Mouse (Mus musculus) retina, embryonic 14.5 days (tissue): ENCODE data around the gene Gm43738.
"Not testable (repeated sequence)": the region's sequence is repeated elsewhere in the genome, so short reads cannot be mapped to it uniquely, and the experiment has no call there.

Experiments
- DNase-seq: peaks from one replicate; pipeline ENCODE4 v3.0.0-alpha.2; 2015; ENCODE audit warnings: low spot score

Gm43738 gene

DNA sequence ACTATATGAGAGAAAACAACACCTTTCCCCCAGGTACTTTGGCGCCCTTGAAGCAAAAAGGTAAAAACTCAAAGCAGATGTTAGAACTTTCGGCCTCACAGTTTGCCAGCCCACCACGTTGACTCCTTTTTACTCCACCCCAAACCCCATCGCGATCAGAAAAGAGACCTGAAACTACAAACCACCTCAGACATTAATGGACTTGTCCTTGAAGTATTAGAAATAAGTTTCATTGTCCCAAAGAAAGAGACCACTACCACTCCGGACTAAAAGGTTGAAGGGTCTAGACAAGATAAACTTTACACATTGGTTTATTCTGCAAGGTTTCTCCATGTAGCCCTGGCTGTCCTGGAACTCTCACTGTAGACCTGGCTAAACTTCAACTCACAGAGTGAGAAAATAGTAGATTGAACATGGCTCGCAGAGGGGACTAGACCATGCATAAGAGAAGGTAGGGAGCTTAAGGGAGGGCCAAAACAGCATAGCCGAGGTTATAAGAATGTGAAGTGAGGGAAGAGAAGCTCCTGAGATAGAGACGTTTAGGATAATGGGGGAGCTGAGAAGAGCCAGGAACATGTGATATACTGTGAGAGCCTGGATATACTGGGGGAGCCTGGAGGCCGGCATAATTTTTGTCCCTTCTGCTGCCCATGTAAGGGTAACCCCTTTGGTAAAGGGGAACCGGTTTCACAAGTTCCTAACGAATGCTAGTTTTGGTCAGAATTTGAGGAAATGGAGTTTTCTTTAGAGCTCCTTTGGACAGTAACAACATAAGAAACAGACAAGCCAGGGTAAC, 1.8 kb upstream of the Gm43738 start:
- DNase-seq = no peak

DNA sequence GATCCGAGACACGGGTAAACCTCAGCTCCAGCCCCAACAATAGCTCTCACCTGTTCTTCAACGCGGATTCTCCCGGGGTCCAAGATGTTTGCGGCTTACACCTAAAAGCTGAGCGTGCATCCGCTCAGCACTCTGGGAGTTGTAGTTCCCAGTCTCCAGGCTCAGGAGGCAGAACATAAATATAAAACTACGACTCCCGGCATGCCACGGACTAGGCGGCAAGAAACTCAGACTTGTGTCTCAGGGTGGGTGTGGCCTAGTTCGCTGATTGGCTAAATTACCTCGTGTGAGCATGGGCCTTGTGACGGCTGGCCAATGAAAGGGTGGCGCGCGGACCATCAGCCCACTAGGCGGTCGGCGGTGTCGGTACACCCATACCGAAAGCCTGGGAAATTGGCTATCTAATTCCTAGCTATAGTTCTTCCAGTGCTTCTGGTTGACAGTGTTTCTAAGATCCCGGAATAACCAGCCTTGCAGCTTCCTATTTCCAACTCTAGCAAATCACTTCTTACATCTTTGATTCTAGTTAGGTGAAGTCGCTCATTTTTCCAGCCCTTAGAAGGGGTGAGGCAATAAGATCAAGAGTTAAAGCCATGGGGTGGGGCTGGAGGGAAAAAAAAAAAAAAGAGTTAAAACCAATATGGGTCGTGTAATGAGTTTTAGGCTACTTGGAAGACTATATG, 1.1 kb upstream of the Gm43738 start, which contains the start of gene Fdps:
Gene Fdps (minus strand): TSS at position 148 of the 683 bp plus-strand sequence.
- DNase-seq = peak; percentile 99

- DNase-seq = no peak
These were observed 536 bp upstream of the Gm43738 start for GRCm38 (mm10) chr3:89101459-89101811.

DNA sequence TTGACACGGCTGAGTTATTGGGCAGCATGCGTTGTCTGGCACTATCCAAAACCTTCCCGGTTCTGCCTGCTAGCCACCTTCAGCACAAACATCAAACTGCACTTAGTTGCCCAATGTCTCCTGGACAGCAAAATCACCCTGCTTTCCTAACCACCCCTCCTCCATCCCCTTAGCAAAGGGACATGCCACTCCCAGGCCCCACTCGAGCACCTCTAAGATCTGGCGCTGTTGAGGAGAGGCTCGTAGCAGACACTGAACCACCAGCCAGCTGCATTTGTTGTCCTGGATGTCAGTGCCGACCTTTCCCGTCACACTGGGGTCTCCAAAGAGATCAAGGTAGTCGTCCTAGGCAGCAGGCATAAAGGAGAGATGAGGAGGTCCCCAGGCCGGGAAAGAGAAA, 6.9 kb downstream of the Gm43738 start:
- DNase-seq = no peak

GRCm38 (mm10) chr3:89093175-89093574, 7.7 kb downstream of the Gm43738 start, which contains the start of gene Rusc1:
Gene Rusc1, minus strand, starts transcription at chr3:89093311.
- peak; percentile 78 for DNase-seq

GRCm38 (mm10) chr3:89092509-89093090, 8.3 kb downstream of the Gm43738 start:
- no peak for DNase-seq

GRCm38 (mm10) chr3:89091811-89092508, 8.9 kb downstream of the Gm43738 start:
- no peak for DNase-seq

DNA sequence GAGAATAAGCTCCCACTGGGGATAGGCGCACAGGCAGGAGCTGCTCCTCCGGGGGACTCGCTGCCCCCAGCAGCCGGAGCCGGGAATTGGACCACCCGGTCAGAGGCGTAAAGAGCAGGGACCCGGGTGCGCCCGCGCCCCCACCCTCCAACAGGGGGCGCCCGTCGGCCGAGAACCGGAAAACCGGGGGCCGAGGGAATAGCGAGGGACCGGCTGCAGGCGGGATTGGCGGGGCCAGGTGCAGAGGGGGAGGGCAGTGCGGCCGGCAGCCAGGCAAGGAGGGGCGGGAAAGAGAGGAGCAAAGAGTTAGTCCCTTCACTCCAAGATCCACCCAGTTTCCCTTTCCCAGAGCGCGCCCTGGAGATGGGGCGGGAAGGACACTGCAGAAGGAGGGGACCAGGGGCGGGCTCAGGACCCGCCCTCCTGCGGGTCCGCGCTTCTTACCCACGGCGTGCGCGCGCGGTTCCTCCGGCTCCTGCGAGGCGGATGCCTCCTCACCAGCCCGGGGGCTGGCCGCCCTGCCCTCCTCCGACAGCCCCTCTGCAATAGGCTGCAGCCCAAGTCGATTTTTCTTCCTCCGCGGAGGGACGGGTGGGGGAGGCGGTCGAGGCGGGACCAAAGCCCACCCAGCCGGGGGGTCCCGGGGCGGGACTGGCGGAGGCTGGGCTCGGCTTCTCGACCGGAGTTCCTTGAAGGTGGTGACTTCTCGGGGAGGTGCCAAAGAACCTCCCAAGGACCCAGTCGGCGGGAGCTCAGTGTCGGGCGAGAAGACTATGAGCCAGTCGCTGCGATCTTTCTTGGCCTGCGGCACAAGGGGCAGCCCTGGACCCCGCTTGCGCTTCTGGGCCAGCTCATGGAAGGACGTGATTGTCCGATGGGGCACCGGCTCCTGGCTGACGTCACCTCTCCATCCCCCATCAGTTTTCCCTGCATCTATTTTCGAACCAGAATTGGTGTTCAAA, 9.9 kb downstream of the Gm43738 start:
- peak; percentile 87 for DNase-seq

GRCm38 (mm10) chr3:89089882-89090591, 10.9 kb downstream of the Gm43738 start:
- peak; percentile 74 for DNase-seq

DNA sequence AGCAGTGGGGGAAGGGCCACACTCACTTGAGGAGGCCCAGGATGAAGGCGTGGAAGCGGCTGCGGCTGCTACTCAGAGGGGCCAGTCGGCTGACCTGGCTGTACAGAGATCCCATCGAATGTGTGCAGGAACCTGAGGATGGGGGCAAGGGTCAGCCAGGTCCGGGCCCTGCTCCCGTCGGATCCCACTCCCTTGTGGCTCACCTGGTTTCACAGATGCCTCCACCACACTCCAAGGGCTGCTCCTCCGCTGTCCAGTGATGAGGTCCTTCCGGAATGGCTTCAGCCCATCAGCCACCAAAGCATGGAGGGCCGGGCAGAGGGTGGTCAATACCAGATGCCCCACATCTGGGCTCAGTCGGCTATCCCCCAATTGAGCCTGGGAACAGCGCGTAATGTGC, 11.9 kb downstream of the Gm43738 start:
- DNase-seq = no peak

DNA sequence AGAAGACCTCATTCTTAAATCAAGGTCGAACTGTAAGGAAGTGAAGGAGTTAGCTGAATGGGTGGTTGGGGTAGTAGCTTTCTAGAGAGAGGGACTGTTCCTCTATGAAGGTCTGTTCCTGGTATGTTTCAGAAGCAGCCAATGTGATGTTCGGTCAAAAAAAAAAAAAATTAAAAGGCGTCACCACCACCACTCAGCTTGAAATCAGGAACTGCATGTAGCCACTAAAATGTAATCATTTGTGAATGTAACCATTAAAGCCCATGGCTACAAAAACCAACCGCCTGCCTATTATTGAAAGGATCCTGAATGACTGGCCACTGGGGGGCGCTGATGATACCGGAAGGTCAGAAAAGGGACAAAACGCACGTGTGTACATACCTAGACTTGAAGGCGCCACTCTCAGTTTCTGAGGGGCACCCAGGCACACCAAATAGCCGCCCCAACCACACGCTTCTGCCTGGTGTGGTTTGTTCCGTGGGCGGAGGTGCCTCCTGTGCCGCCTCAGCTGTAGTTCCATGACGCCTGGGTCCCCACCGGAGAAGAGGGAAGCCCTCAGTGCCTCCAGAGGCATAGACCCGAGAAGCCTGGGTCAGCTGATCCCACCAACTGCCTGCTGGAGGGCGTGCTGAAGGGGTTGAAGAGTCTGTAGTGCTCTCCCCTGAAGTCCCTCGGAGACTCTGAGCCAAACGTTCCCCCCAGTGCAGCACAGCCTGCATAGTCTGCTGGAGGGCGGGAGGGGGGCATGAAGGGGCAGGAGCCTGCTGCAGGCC, 13.4 kb downstream of the Gm43738 start:
- peak; percentile 90 for DNase-seq

- DNase-seq = no peak
These were observed 16.2 kb downstream of the Gm43738 start for GRCm38 (mm10) chr3:89084654-89085190.

GRCm38 (mm10) chr3:89084133-89084532, 16.8 kb downstream of the Gm43738 start:
- no peak for DNase-seq

- DNase-seq = not testable (repeated sequence)
These were observed 18.6 kb downstream of the Gm43738 start for GRCm38 (mm10) chr3:89082287-89082686.

DNA sequence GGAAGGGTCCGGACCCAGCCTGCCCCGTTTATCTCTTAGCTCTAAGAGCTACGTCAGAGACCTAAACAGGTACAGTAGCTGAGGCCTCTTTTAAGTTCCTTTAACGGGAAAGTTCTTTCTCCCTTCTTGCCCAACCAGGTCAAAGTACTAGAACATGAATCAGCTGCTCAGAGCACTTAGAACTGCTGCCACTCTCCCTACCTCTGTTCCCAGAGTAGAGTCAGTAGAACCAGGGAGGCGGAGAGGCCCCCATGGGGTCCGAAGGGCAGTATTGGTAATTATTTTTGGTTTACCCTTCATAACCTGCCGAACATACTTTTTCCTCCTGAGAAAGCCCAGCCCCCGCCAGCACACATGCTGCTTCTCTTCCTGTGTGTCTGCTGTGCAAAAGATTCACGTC, 23.5 kb downstream of the Gm43738 start:
- no peak for DNase-seq

GRCm38 (mm10) chr3:89067265-89067664, 33.6 kb downstream of the Gm43738 start:
- DNase-seq = no peak

GRCm38 (mm10) chr3:89061696-89062095, 39.2 kb downstream of the Gm43738 start:
- no peak for DNase-seq

- peak; percentile 56 for DNase-seq
These were observed 42.1 kb downstream of the Gm43738 start for GRCm38 (mm10) chr3:89058783-89059182.

DNA sequence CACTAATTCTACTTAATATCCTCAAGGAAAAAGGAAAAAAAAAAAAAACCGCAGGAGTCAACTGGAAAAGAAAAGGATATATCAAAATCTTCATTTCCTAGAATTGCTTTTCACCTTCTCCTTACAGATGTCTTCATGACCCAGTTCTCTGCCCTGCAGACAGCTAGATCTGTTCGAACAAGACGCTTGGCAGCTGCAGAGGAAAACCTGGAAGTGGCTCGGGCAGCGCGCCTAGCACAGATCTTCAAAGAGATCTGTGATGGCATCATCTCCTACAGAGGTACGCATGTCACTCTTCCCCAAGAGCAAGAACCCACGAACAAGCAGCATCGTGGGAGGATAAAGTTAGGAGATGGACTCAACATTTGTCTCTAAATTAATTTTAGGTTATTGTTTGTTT, 42.5 kb downstream of the Gm43738 start:
- no peak for DNase-seq
